Mouse (Mus musculus) T-helper 1 cell (primary cell): ENCODE measurements at regions not wholly inside any gene's neighbourhood (a gene's known extent, or its start where the extent isn't known, plus 50 kb on each side); places are given as distances from the start of the nearest gene placed in this dataset.

Experiments used
- in situ Hi-C: fragments of 300-600 bp; cut with MboI, MseI; formaldehyde crosslinking; loops from one replicate; pipeline ENCODE4 v1.15.1; 2025; ENCODE audit warnings: high pct_unique_total_duplicates

DNA sequence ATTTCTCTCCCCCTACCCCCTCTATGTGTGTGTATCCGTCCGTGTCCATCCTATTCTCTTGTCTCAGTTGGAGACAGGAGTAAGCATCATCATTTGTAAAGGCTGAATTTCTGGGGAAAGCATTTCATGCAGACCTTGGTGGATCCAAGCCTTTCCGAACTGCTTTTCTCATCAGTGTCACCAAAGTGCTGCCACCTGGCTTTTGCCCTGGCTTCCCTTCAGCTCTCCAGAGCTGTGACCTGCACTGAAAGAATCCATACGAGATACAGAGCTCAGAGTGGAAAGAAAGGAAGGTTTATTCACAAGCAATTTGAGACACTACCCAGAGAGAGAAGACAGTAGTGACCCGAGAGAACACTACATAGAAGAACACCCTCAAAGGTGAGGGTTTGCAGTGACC is 248.1 kb downstream of the Cxcl12 start:
- in situ Hi-C loops, result no loop called here

DNA sequence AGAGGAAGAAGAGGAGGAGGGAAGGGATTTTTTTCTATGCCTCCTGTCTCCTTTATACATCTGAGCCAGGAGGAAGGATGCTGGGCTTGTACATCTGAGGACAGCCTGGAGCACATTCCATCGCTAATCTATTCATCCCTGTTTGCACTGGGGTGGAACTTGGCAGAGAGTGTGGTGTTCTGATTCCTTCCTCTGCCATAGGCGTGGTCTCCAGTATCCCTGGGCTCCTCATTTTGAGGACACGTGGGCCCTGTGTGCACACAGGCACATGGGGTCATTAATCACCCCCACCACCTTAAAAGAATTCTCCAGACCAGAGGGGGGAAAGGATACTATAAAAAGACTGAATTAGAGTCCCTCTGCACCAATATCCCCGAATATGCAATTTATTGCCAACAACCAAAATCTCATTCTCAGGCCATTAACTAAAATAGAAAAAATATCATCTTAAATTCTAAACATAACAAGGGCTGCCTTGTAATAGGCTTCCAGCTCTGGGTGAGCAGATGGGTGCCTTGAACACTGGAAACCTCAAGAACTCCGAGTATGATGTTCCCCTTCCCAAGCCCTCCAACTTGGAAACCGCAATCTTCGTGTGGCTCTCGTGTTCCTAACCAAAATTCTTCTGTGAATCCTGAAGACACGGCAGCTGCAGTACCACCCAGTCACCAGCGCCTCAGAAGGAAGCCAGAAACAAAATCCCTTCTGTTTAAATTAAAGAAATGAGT is 254.7 kb downstream of the Cxcl12 start:
- in situ Hi-C loops, result no loop called here

DNA sequence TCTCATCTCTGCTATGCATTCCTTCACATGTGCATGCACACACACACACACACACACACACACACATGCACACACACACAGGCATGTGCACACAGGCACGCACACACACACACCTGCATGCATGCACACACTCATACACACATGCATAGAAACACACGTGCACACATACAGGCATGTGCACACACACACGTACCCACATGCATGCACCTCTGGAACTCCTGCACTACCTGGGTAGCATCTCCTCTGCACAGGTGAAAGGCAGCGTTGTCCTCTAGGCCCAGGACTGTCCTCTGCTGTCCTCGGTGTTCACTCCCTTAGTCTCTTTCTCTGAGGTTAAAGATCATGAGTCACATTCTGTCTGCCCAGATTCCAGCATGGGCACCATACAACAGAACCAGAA is 258.0 kb downstream of the Cxcl12 start:
- in situ Hi-C loops, result no loop called here

DNA sequence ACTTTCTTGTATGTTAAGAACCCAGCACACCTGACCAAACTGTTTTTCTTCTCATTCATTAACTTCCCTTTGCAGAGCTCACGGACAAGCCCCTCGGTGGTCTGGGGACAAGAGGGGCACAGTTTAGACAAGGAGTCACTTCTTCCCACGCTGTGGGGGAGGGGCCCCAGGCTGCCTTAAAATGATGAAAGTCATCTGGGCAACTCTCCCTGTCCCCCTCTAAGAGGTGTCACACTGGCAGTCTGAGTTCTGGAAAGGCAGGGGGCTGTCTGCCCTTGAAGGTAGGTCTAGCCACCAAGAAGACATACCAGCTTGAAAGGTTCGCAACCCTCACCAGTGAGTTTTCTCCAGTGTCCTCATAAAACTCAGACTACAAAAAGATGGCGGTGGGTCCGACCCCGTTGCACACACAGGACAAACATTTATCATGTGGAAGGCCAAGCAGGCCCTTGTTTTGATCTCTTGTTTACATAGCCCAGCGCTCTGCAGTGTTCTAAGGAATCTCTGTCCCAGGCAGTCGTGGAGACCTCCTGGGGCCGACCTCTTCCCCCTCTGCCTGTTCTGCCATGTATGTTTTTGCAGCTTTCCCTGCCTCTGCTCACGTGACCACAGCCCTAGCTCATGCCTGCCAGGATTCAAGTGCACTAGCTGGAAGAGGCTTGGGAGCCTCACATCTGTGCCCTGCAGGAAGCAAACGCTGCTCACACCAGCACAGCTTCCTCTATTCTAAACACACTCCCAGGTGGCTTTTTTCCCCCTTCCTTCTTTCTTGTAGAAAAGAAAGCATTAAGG is 259.2 kb downstream of the Cxcl12 start:
- in situ Hi-C loops, result no loop called here

- in situ Hi-C loops, result no loop called here
Measured at GRCm38 (mm10) chr6:117428441-117428840, 260.1 kb downstream of the Cxcl12 start.

DNA sequence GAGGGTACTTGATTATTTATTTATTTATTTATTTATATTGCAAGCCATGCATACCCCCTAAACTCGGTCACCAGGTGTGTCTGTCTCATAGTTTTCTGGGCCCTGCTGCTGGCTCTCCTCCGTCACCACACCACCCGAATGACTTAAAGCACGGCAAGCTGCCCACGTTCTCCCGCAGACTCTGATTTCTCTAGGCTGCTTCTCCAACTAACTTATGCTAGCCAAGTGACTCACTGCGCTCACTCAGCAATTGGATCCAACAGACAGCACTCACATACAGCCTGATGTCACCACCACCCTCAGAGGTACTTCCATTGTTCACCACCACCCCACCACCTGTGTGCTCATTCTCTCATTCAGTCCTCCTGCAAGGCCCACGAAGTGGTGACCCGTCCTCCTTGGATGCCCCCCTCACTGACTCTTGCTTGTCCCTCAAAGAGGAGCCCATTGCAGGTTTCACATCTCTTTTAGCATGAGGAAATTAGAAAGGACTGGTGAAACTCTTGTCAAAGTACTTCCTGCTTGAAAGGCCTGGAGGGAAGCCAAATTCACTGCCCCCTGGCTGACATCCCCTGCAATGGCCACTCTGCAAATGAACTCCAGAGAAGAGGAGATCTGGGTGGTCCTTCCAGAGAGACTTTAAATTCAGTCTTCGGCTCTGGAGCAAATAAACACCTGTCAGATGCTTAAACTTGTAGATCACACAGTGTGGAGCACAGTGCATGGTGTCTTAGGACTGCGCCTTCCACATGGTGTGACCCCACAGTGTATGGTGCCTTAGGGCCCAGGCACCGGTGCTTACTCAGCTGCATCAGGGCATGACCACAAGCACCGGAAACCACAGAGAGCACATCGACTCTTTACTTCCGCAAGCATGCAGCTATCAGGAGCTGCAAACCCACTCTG is 262.8 kb downstream of the Cxcl12 start:
- in situ Hi-C loops, result no loop called here

DNA sequence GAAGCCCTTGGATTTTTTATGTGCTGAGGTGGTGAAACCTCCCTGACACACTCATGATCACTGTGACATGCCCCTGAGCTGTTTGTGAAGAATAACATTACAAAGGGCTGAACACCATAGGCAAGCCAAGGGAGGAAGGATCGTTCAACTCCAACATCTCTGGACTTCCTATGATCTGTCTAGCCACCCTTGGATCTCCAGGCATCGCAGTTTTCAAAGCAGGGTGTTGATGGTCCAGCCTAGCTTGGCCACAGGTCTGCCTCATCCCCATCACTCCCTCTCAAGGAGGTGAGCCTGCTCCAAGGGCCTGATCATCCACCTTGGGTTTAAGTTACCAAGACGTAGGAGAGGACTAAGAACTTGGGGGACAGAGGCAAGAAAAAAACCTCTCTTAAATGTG is 268.5 kb downstream of the Cxcl12 start:
- in situ Hi-C loops, result no loop called here

DNA sequence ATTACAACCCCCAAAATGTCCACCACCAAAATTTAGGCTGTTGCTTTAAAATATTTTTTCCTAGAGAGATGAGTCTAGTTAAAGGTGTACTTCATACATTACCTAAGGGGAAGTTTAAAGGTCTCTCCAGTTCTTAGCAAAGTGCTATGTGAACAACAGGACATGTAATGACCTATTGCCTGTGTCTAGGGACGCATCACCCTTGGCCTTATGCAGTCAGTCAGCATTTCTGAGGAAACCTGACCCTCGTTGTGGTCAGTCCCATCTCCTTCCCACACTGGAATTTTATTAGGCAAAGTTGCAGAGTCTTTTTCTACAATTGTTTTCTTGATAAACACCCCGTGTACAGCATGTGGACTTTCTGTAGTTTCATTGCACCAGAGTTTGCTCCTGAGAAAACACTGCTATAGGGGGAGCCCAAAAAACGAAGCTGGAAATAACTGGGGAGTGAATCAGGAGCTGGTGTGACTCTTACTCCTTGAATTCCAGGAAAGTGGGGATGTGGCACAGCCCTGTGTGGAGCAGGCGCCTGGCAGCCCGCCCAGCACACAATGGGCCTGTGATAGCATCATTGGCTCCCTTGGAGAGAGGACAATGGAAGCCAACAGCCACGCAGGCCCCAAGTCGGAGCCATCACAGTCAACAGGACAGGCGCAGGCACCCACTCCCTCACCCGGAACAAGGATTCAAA is 269.2 kb downstream of the Cxcl12 start:
- in situ Hi-C loops, result no loop called here

- in situ Hi-C loops, result no loop called here
Measured at GRCm38 (mm10) chr6:117448652-117449051, 280.3 kb downstream of the Cxcl12 start.

- in situ Hi-C loops, result loop anchor here (25.0 kb wide), 1 partner anchor 1364 kb away; no protein-coding TSS in a partner anchor
Measured at GRCm38 (mm10) chr6:117451001-117451400, 282.7 kb downstream of the Cxcl12 start.

- in situ Hi-C loops, result loop anchor here (25.0 kb wide), 1 partner anchor 1373 kb away; no protein-coding TSS in a partner anchor
Measured at GRCm38 (mm10) chr6:117460193-117460592, 291.9 kb downstream of the Cxcl12 start.

GRCm38 (mm10) chr6:117465165-117465564 is 296.8 kb downstream of the Cxcl12 start:
- in situ Hi-C loops, result loop anchor here (25.0 kb wide), 1 partner anchor 1378 kb away; no protein-coding TSS in a partner anchor

- in situ Hi-C loops, result loop anchor here (25.0 kb wide), 1 partner anchor 1378 kb away; no protein-coding TSS in a partner anchor
Measured at GRCm38 (mm10) chr6:117465606-117466174, 297.4 kb downstream of the Cxcl12 start.

GRCm38 (mm10) chr6:117479376-117479775 is 311.0 kb downstream of the Cxcl12 start:
- in situ Hi-C loops, result no loop called here

GRCm38 (mm10) chr6:117480396-117480795 is 312.1 kb downstream of the Cxcl12 start:
- in situ Hi-C loops, result no loop called here

- in situ Hi-C loops, result no loop called here
Measured at GRCm38 (mm10) chr6:117489161-117489560, 320.8 kb downstream of the Cxcl12 start.

DNA sequence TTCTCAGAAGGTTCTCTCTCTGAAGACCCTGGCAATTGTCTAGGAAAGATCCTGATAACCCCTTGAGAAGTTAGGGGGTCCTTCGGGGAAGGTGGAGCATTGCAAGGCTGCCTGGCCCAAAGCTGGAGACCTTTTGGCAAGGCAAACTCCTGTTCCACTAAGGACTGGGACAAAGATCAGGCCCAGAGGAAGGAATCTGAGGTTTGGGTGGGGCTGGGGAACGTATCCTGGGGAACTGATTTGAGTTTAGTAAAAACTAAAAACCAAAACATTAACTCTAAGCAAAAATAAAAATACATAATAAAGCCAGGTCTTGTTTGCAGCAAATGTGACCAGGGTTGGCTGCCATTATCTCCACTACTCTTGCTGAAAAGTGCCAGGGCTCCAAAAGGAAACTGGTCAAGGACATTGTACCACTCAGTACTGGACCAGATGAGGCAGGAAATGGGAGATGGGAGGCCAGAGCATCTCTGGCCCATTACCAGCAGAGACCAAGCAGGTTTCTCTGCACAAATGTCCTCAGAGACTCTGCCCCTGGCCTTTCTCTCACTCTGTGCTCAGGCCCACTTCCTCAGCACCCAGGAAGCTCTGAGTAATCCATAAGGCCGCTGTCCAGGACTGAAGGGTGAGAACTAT is 321.5 kb downstream of the Cxcl12 start:
- in situ Hi-C loops, result no loop called here

- in situ Hi-C loops, result no loop called here
Measured at GRCm38 (mm10) chr6:117494971-117495370, 326.6 kb downstream of the Cxcl12 start.

DNA sequence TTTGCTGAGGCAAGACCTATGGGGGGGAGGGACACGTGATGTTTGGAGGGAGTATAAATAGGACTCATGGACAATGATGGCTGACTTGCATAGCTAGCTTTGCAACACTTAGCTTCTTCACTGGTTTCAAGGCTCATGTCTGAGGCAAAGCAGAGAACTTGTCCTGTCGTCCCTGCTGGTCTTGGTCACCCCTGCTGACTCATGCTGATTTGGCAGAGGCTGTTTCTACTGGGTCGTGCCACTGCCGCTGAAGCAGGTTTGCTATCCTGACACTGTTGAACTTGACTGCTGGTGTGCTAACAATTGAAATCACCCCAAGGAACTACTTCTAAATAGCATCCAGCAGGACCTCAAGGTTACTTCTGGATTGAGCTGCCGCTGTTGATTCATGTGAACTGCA is 329.0 kb downstream of the Cxcl12 start:
- in situ Hi-C loops, result no loop called here

GRCm38 (mm10) chr6:117497904-117498303 is 329.6 kb downstream of the Cxcl12 start:
- in situ Hi-C loops, result no loop called here
